Mouse (Mus musculus) limb, embryonic 14.5 days (tissue): ENCODE results near the gene Gemin4. TPM values are rescaled to one million over a fixed set of nuclear protein-coding genes. Genes with fewer than 3 reads are reported as not detected.

Source experiments
- ATAC-seq: fragments of 200-750 bp; cut with Nextera tagmentation; 2 replicates; pipeline ENCODE4 v1.8.0; 2017; ENCODE audit warnings: low read depth, moderate number of reproducible peaks, moderate TSS enrichment; ENCODE audit not compliant: low FRiP score
- DNase-seq: peaks from one replicate; pipeline ENCODE4 v3.0.0-alpha.2; 2015; ENCODE audit warnings: low spot score
- H3K27ac ChIP-seq: fragments of 300-500 bp; sonication (generic); replicated peaks from 2 replicates; pipeline ENCODE4 v1.5.1; 2014; ENCODE audit warnings: low read depth, mild to moderate bottlenecking, low read length, moderate library complexity, mixed read lengths
- H3K27me3 ChIP-seq: fragments of 300-500 bp; sonication (generic); 2 replicates; pipeline ENCODE4 v1.6.1; 2014; ENCODE audit warnings: low read length, mixed read lengths; ENCODE audit not compliant: control insufficient read depth, insufficient read depth
- H3K36me3 ChIP-seq: fragments of 300-500 bp; sonication (generic); 2 replicates; pipeline ENCODE4 v1.6.1; 2014; ENCODE audit warnings: mild to moderate bottlenecking, low read length, moderate library complexity, mixed read lengths; ENCODE audit not compliant: control insufficient read depth, insufficient read depth
- H3K4me1 ChIP-seq: fragments of 300-500 bp; sonication (generic); 2 replicates; pipeline ENCODE4 v1.6.1; 2014; ENCODE audit warnings: antibody characterized with exemption, low read length, mixed read lengths; ENCODE audit not compliant: control insufficient read depth, insufficient read depth
- H3K4me2 ChIP-seq: fragments of 300-500 bp; sonication (generic); replicated peaks from 2 replicates; pipeline ENCODE4 v1.6.1; 2014; ENCODE audit warnings: low read depth, mild to moderate bottlenecking, low read length, moderate library complexity; ENCODE audit not compliant: severe bottlenecking
- H3K4me3 ChIP-seq: fragments of 300-500 bp; sonication (generic); replicated peaks from 2 replicates; pipeline ENCODE4 v1.5.1; 2014; ENCODE audit warnings: low read length
- H3K9ac ChIP-seq: fragments of 300-500 bp; sonication (generic); 2 replicates; pipeline ENCODE4 v1.6.1; 2014; ENCODE audit warnings: mild to moderate bottlenecking, low read depth, low read length, moderate library complexity; ENCODE audit not compliant: severe bottlenecking
- H3K9me3 ChIP-seq: fragments of 300-500 bp; sonication (generic); 2 replicates; pipeline ENCODE4 v1.6.1; 2016; ENCODE audit warnings: low read length; ENCODE audit not compliant: control insufficient read depth
- POLR2A ChIP-seq: fragments of 200-500 bp; IDR thresholded peaks from 2 replicates; pipeline ENCODE4 v1.8.0; 2012; ENCODE audit warnings: inconsistent platforms, mild to moderate bottlenecking, moderate library complexity, borderline replicate concordance; ENCODE audit not compliant: insufficient read depth, insufficient read length; ENCODE audit errors: extremely low read depth
- WGBS: fragments of 180-500 bp; shearing (Covaris S2); extraction: QIAGEN DNeasy Blood & Tissue Kit; methylation state at CpG from one replicate; pipeline ENCODE4 v1.1.7; 2014; 5-methylcytosine and 5-hydroxymethylcytosine counted together
- polyA plus RNA-seq, 2 experiments: library from polyadenylated mRNA; depleted of rRNA in 1 of 2; stranded (reverse) in 1 of 2; unstranded in 1 of 2; fragments of >200 nt; fragmentation: Nextera tagmentation in 1 of 2; extraction: Ambion mirVana in 1 of 2; gene quantifications; 2 replicates each; pipeline versions ENCODE4 v1.2.1 to v1.2.3; 2012 to 2014

Gene Gemin4
- polyA plus RNA-seq, 2 experiments = 14.8 to 32.6 TPM

GRCm38 (mm10) chr11:76257386-76257785 lies 39.9 kb upstream of the Gemin4 start:
- H3K4me3 ChIP-seq = no peak overlapping the region
- no peak for TF ChIP-seq POLR2A
- no peaks in the 10 kb centered on the region for H3K27me3 ChIP-seq
- no peak overlapping the region for H3K4me2 ChIP-seq
- peaks cover 40% of the 10 kb centered on the region for H3K36me3 ChIP-seq
- ATAC-seq (no peak), DNase-seq (no peak)
- WGBS = 54% methylated on average over 4 of the region's 4 CpGs
- no peak overlapping the region for H3K9ac ChIP-seq
- no peak overlapping the region for H3K27ac ChIP-seq
- H3K4me1 ChIP-seq = peaks cover 14% of the 10 kb centered on the region
- no peaks in the 10 kb centered on the region for H3K9me3 ChIP-seq

GRCm38 (mm10) chr11:76256129-76256528 lies 38.7 kb upstream of the Gemin4 start:
- H3K9me3 ChIP-seq = no peaks in the 10 kb centered on the region
- peaks cover 36% of the 10 kb centered on the region for H3K36me3 ChIP-seq
- H3K4me3 ChIP-seq = no peak overlapping the region
- H3K4me1 ChIP-seq = peaks cover 14% of the 10 kb centered on the region
- no peak overlapping the region for H3K9ac ChIP-seq
- peak overlapping the region; percentile 45; the same call in 1 of the 2 replicates for H3K27ac ChIP-seq
- DNase-seq (no peak), ATAC-seq (no peak; the same call in 1 of the 2 replicates)
- WGBS = 2% methylated on average over 5 of the region's 5 CpGs
- TF ChIP-seq POLR2A = no peak
- H3K27me3 ChIP-seq = no peaks in the 10 kb centered on the region
- H3K4me2 ChIP-seq = 0 out of 2 replicates have a peak overlapping the region, but pooled peaks have one; percentile 6

- Histone ChIP-seq H3K4me3 (no peak overlapping the region), H3K4me2 (no peak overlapping the region), H3K9ac (no peak overlapping the region), H3K36me3 (peaks cover 36% of the 10 kb centered on the region), H3K4me1 (peaks cover 14% of the 10 kb centered on the region), H3K9me3 (no peaks in the 10 kb centered on the region), H3K27me3 (no peaks in the 10 kb centered on the region), H3K27ac (no peak overlapping the region)
- 34% methylated on average over 4 of the region's 4 CpGs for WGBS
- no peak for TF ChIP-seq POLR2A
- ATAC-seq (peak; percentile 35), DNase-seq (peak; percentile 44)
Observed at GRCm38 (mm10) chr11:76255431-76256001, 38.1 kb upstream of the Gemin4 start.

GRCm38 (mm10) chr11:76253918-76254264 lies 36.4 kb upstream of the Gemin4 start:
- no peak for TF ChIP-seq POLR2A
- no peak for DNase-seq

GRCm38 (mm10) chr11:76253145-76253917 lies 35.9 kb upstream of the Gemin4 start:
- ATAC-seq = peak; percentile 77; the same call in 1 of the 2 replicates
- no peaks in the 10 kb centered on the region for H3K27me3 ChIP-seq
- peak; percentile 81 for DNase-seq
- H3K4me1 ChIP-seq = peaks cover 14% of the 10 kb centered on the region
- WGBS = 49% methylated on average over 5 of the region's 5 CpGs
- H3K9me3 ChIP-seq = no peaks in the 10 kb centered on the region
- TF ChIP-seq POLR2A = no peak
- H3K36me3 ChIP-seq = peaks cover 37% of the 10 kb centered on the region
- H3K9ac ChIP-seq = no peak overlapping the region
- no peak overlapping the region for H3K4me2 ChIP-seq
- no peak overlapping the region for H3K27ac ChIP-seq
- no peak overlapping the region for H3K4me3 ChIP-seq

More at GRCm38 (mm10) chr11:76253918-76254264, 36.4 kb upstream of the Gemin4 start:
- Histone ChIP-seq H3K36me3 (peaks cover 42% of the 10 kb centered on the region), H3K4me2 (no peak overlapping the region), H3K9me3 (no peaks in the 10 kb centered on the region), H3K4me1 (peaks cover 14% of the 10 kb centered on the region), H3K4me3 (no peak overlapping the region), H3K27me3 (no peaks in the 10 kb centered on the region), H3K27ac (no peak overlapping the region), H3K9ac (no peak overlapping the region)
- WGBS = 89% methylated on average over 4 of the region's 4 CpGs
- ATAC-seq = 0 out of 2 replicates have a peak, but pooled peaks have one; percentile 8
